ENCODE assay signal across 10 mouse cellular contexts in the genomic region with DNA sequence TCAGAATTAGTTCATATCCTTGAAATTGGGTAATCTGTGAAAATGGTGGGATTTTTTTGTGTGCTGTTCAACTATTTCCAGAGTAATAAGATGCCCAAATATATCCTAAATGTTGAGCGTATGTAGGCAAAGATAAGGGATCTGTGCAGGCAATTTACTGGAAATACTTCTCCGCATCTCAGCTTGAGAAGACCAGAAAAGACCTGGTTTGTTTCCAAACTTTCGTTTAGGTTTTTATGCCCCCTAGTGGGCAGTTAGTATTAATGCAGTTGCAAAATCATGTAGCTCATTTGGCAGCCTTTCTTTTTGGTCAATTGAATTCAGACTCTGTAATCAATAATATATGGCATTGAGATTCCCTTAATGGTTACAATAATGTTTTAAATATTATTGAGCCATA.
DNase-seq lines count a peak whose midpoint lies in the region; ATAC-seq and TF ChIP-seq lines count a peak whose summit lies in the region.
"Had no signal": no experiment of that assay in that cellular context is flagged by ENCODE, and none has a peak within 500 bp of the region (broad histone marks: within the 10 kb centered on the region; RNA-seq: fewer than 3 reads in every experiment).

No protein-coding gene starts in this region.

- ATAC-seq in lung, embryonic 14.5 days (ENCODE audit: insufficient read depth): no peak
- 0 out of 2 replicates have a peak, but pooled peaks have one; percentile 44 for ATAC-seq in megakaryocyte-erythroid progenitor cell, adult 5-6 weeks (replicated peaks; ENCODE audit: low FRiP score, low TSS enrichment, poor library complexity, severe bottlenecking)

- no peak overlapping the region for H3K9ac ChIP-seq in lung, embryonic 14.5 days
- H3K9ac ChIP-seq: hindbrain, embryonic 15.5 days had no signal

- intact Hi-C loops in gastrocnemius, adult 2 months (cut with DNase I): no loop called here

- TF ChIP-seq CTCF in gastrocnemius, adult 2 months (IDR thresholded peaks at IDR 0.05): peak; percentile 66
- TF ChIP-seq CTCF in lung, embryonic 14.5 days (IDR thresholded peaks at IDR 0.05; ENCODE audit: low read depth): peak; percentile 74

- no peak overlapping the region for H3K27ac ChIP-seq in gastrocnemius, adult 2 months
- H3K27ac ChIP-seq in lung, embryonic 14.5 days (ENCODE audit: low read depth): no peak overlapping the region
- H3K27ac ChIP-seq: hindbrain, embryonic 15.5 days; macrophage had no signal

- no peak for DNase-seq in gastrocnemius, adult 2 months
- no peak for DNase-seq in gastrocnemius, postnatal 4 days (ENCODE audit: low spot score in 2 of 2)
- peak; percentile 85 for DNase-seq in lung, embryonic 14.5 days
- no peak for DNase-seq in lung, postnatal 4 days
- DNase-seq in adipocyte (ENCODE audit: low spot score): peak; percentile 51
- no peak for DNase-seq in gastrocnemius, postnatal 10 days
- no peak for DNase-seq in thymus, postnatal 14 days

- H3K36me3 ChIP-seq in lung, embryonic 14.5 days (ENCODE audit: insufficient read depth): no peaks in the 10 kb centered on the region
- H3K36me3 ChIP-seq: hindbrain, embryonic 15.5 days had no signal

- no peaks in the 10 kb centered on the region for H3K4me1 ChIP-seq in lung, embryonic 14.5 days (ENCODE audit: insufficient read depth)
- H3K4me1 ChIP-seq: hindbrain, embryonic 15.5 days had no signal

- H3K27me3 ChIP-seq in lung, embryonic 14.5 days (ENCODE audit: insufficient read depth, low read length): no peaks in the 10 kb centered on the region
- H3K27me3 ChIP-seq: hindbrain, embryonic 15.5 days had no signal

- no peak overlapping the region for H3K4me2 ChIP-seq in lung, embryonic 14.5 days
- H3K4me2 ChIP-seq: hindbrain, embryonic 15.5 days had no signal

- no peak overlapping the region for H3K4me3 ChIP-seq in gastrocnemius, adult 2 months
- H3K4me3 ChIP-seq in lung, embryonic 14.5 days (ENCODE audit: low read depth, low read length): no peak overlapping the region
- H3K4me3 ChIP-seq: hindbrain, embryonic 15.5 days had no signal

- WGBS in lung, embryonic 14.5 days: 9% methylated on average over 3 of the region's 3 CpGs

- H3K9me3 ChIP-seq in lung, embryonic 14.5 days (ENCODE audit: low read depth, low read length): no peaks in the 10 kb centered on the region
- H3K9me3 ChIP-seq: hindbrain, embryonic 15.5 days had no signal

Comparison
In these comparisons a context has a peak if more than half of its experiments do, and no peak if none do; other contexts are left out.
1. DNase-seq: peak in lung, embryonic 14.5 days (single experiment) and adipocyte (single experiment); none in gastrocnemius, adult 2 months (single experiment), gastrocnemius, postnatal 4 days (0 of 2), lung, postnatal 4 days (0 of 2), gastrocnemius, postnatal 10 days (single experiment) and thymus, postnatal 14 days (single experiment).